11 mouse cellular contexts compared by ENCODE assay signal in genomic region chr1:164896211-164897145, GRCm38 (mm10). TPM values are rescaled to one million over a fixed set of nuclear protein-coding genes. Genes with fewer than 3 reads are reported as not detected.
A peak's percentile ranks its signal among the peaks of the same experiment; 100 is the strongest.
DNase-seq lines count a peak whose midpoint lies in the region; ATAC-seq and TF ChIP-seq lines count a peak whose summit lies in the region.
"Had no signal": no experiment of that assay in that cellular context is flagged by ENCODE, and none has a peak within 500 bp of the region (broad histone marks: within the 10 kb centered on the region; RNA-seq: fewer than 3 reads in every experiment).

No protein-coding gene starts in this region.

- WGBS in forebrain, embryonic 12.5 days = 63% methylated on average over 16 of the region's 16 CpGs
- 68% methylated on average over 16 of the region's 16 CpGs for WGBS in forebrain, postnatal 0 days
- 47% methylated on average over 16 of the region's 16 CpGs for whole genome bisulfite sequencing in embryonic facial prominence, embryonic 10.5 days
- WGBS in hindbrain, embryonic 11.5 days = 55% methylated on average over 16 of the region's 16 CpGs

- H3K27me3 ChIP-seq in forebrain, embryonic 12.5 days = peaks cover 3% of the 10 kb centered on the region
- H3K27me3 ChIP-seq in forebrain, postnatal 0 days (ENCODE audit: insufficient read depth, low read length) = no peaks in the 10 kb centered on the region
- peaks cover 29% of the 10 kb centered on the region for H3K27me3 ChIP-seq in embryonic facial prominence, embryonic 10.5 days (replicated peaks; ENCODE audit: low read depth, poor library complexity, severe bottlenecking)
- H3K27me3 ChIP-seq in hindbrain, embryonic 11.5 days (ENCODE audit: control insufficient read depth, insufficient read depth, low read length) = no peaks in the 10 kb centered on the region
- H3K27me3 ChIP-seq: CH12.LX had no signal

- no peaks in the 10 kb centered on the region for H3K36me3 ChIP-seq in forebrain, embryonic 12.5 days (replicated peaks)
- no peaks in the 10 kb centered on the region for H3K36me3 ChIP-seq in forebrain, postnatal 0 days (ENCODE audit: insufficient read depth)
- H3K36me3 ChIP-seq in embryonic facial prominence, embryonic 10.5 days (replicated peaks) = no peaks in the 10 kb centered on the region
- no peaks in the 10 kb centered on the region for H3K36me3 ChIP-seq in hindbrain, embryonic 11.5 days (ENCODE audit: control insufficient read depth, insufficient read depth, low read length)

- H3K4me3 ChIP-seq in forebrain, embryonic 12.5 days (replicated peaks) = no peak overlapping the region
- H3K4me3 ChIP-seq in forebrain, postnatal 0 days (ENCODE audit: low read depth, low read length) = no peak overlapping the region
- H3K4me3 ChIP-seq in embryonic facial prominence, embryonic 10.5 days = no peak overlapping the region
- H3K4me3 ChIP-seq in hindbrain, embryonic 11.5 days (ENCODE audit: low read depth, low read length) = no peak overlapping the region
- H3K4me3 ChIP-seq in layer of hippocampus, adult 2 months = no peak overlapping the region

- H3K9ac ChIP-seq in forebrain, embryonic 12.5 days = no peak overlapping the region
- no peak overlapping the region for H3K9ac ChIP-seq in forebrain, postnatal 0 days
- H3K9ac ChIP-seq in hindbrain, embryonic 11.5 days (ENCODE audit: low read depth, low read length) = no peak overlapping the region

- no peak for ATAC-seq in forebrain, embryonic 12.5 days (ENCODE audit: low FRiP score)
- no peak for ATAC-seq in forebrain, postnatal 0 days
- ATAC-seq in hindbrain, embryonic 11.5 days (ENCODE audit: low FRiP score) = peak; percentile 12; the same call in 1 of the 2 replicates

- peak overlapping the region; percentile 68 for H3K27ac ChIP-seq in forebrain, embryonic 12.5 days
- no peak overlapping the region for H3K27ac ChIP-seq in forebrain, postnatal 0 days (ENCODE audit: low read depth, low read length)
- H3K27ac ChIP-seq in embryonic facial prominence, embryonic 10.5 days (replicated peaks) = no peak overlapping the region
- peak overlapping the region; percentile 19 for H3K27ac ChIP-seq in hindbrain, embryonic 11.5 days (ENCODE audit: low read depth, low read length)
- H3K27ac ChIP-seq in layer of hippocampus, adult 2 months = no peak overlapping the region

- H3K9me3 ChIP-seq in forebrain, embryonic 12.5 days = no peaks in the 10 kb centered on the region
- no peaks in the 10 kb centered on the region for H3K9me3 ChIP-seq in forebrain, postnatal 0 days (ENCODE audit: low read length)
- H3K9me3 ChIP-seq in embryonic facial prominence, embryonic 10.5 days = no peaks in the 10 kb centered on the region
- H3K9me3 ChIP-seq in hindbrain, embryonic 11.5 days (ENCODE audit: control insufficient read depth, low read length) = no peaks in the 10 kb centered on the region

- no peak overlapping the region for H3K4me2 ChIP-seq in forebrain, embryonic 12.5 days
- no peak overlapping the region for H3K4me2 ChIP-seq in forebrain, postnatal 0 days (ENCODE audit: low read depth)
- no peak overlapping the region for H3K4me2 ChIP-seq in hindbrain, embryonic 11.5 days (replicated peaks; ENCODE audit: low read depth, low read length)

- H3K4me1 ChIP-seq in forebrain, embryonic 12.5 days = peaks cover 15% of the 10 kb centered on the region
- no peaks in the 10 kb centered on the region for H3K4me1 ChIP-seq in forebrain, postnatal 0 days (ENCODE audit: insufficient read depth)
- H3K4me1 ChIP-seq in embryonic facial prominence, embryonic 10.5 days = peaks cover 29% of the 10 kb centered on the region
- H3K4me1 ChIP-seq in hindbrain, embryonic 11.5 days (replicated peaks; ENCODE audit: control insufficient read depth, insufficient read depth, low read length) = no peaks in the 10 kb centered on the region

- no peak for TF ChIP-seq CTCF in forebrain, postnatal 0 days (IDR thresholded peaks at IDR 0.05; ENCODE audit: low read depth)
- TF ChIP-seq CTCF in layer of hippocampus, adult 2 months (conservative IDR thresholded peaks at IDR 0.05) = no peak

- no peak for DNase-seq in forebrain, postnatal 0 days
- peak; percentile 16 for DNase-seq in embryonic facial prominence, embryonic 10.5 days (ENCODE audit: low spot score)
- peak; percentile 18 for DNase-seq in hindbrain, embryonic 11.5 days (ENCODE audit: low spot score)
- peak; percentile 7 for DNase-seq in lung, postnatal 14 days
- DNase-seq in yolk sac, embryonic 10.5 days (ENCODE audit: low spot score) = peak; percentile 6
- no peak for DNase-seq in liver
- no peak for DNase-seq in layer of hippocampus, adult 2 months (ENCODE audit: low spot score in 2 of 2)

RNA-seq across cellular contexts. Expression of gene Xcl1, which starts 38.8 kb away (rescaled TPM):
- polyA plus RNA-seq in forebrain, embryonic 12.5 days (2016; fragmentation: Nextera tagmentation; extraction: Ambion mirVana) = not detected in 2 replicates
- not detected in 2 replicates for total RNA-seq in forebrain, postnatal 0 days (2014; rRNA removed)
- polyA plus RNA-seq in forebrain, postnatal 0 days (2015; fragmentation: Nextera tagmentation; extraction: Ambion mirVana) = not detected in 2 replicates
- polyA plus RNA-seq in embryonic facial prominence, embryonic 10.5 days (2016; fragmentation: Nextera tagmentation; extraction: Ambion mirVana) = not detected in 2 replicates
- polyA plus RNA-seq in hindbrain, embryonic 11.5 days (2014; fragmentation: Nextera tagmentation; extraction: Ambion mirVana) = not detected in 2 replicates
- not detected for total RNA-seq in layer of hippocampus, adult 2 months (2021)
- polyA plus RNA-seq: embryonic facial prominence, embryonic 11.5 days; neural tube, embryonic 11.5 days had no signal

Comparison
In these comparisons a context has a peak if more than half of its experiments do, and no peak if none do; other contexts are left out.
1. H3K27ac ChIP-seq: peak in forebrain, embryonic 12.5 days (single experiment) and hindbrain, embryonic 11.5 days (single experiment); none in forebrain, postnatal 0 days (single experiment), embryonic facial prominence, embryonic 10.5 days (single experiment) and layer of hippocampus, adult 2 months (single experiment).
2. DNase-seq: peak in embryonic facial prominence, embryonic 10.5 days (single experiment), hindbrain, embryonic 11.5 days (single experiment), lung, postnatal 14 days (single experiment) and yolk sac, embryonic 10.5 days (single experiment); none in forebrain, postnatal 0 days (single experiment), liver (single experiment) and layer of hippocampus, adult 2 months (0 of 2).